Mouse (Mus musculus) thymus, adult 2 months (tissue): Measurements from ENCODE around the gene Hoxd12.

ENCODE experiments used
- CTCF ChIP-seq: fragments of 200-500 bp; IDR thresholded peaks from 2 replicates; pipeline ENCODE4 v1.5.1; 2012; ENCODE audit warnings: mild to moderate bottlenecking, control low read depth, low read length, moderate library complexity, borderline replicate concordance; ENCODE audit not compliant: control insufficient read depth, poor library complexity, insufficient read depth; ENCODE audit errors: extremely low read depth
- POLR2A ChIP-seq: fragments of 200-500 bp; IDR thresholded peaks from 2 replicates; pipeline ENCODE4 v1.6.1; 2012; ENCODE audit warnings: mild to moderate bottlenecking, low read length, control low read depth, moderate library complexity; ENCODE audit not compliant: control insufficient read depth, poor library complexity, insufficient read depth; ENCODE audit errors: extremely low read depth

- TF ChIP-seq POLR2A (no peak), CTCF (no peak)
These were observed 7.5 kb upstream of the Hoxd12 start for GRCm38 (mm10) chr2:74667191-74667841.
